Mouse (Mus musculus) G1E-ER4 (cell line): Measurements from ENCODE around the gene Pcyt1a. TPM values are rescaled to one million over a fixed set of nuclear protein-coding genes. Genes with fewer than 3 reads are reported as not detected.

Experiments
- GATA1 ChIP-seq: IDR thresholded peaks from one replicate; pipeline ENCODE4 v1.8.0; 2012; ENCODE audit warnings: low read length, inconsistent platforms
- polyA plus RNA-seq: library from polyadenylated mRNA; stranded (reverse); fragments of >175 nt; gene quantifications from 2 replicates; pipeline ENCODE4 v1.2.3, GENCODE M21; 2012

Gene Pcyt1a
- polyA plus RNA-seq, 1 experiment, result 50.1 TPM

DNA sequence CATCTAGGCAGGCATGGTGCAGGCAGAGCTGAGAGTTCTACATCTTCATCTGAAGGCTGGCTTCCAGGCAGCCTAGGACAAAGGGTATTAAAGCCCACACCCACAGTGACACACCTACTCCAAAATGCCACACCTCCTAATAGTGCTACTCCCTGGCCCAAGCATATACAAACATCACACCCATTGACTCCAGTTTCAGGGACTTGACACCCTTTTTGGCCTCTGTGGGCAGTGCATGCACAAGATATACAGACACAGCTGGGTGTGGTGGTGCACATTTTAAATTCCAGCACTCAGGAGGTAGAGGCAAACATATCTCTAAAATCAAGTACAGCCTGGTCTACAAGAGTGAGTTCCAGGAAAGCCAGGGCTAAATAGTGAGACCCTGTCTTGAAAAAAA is 25.4 kb downstream of the Pcyt1a start:
- TF ChIP-seq GATA1, result no peak

DNA sequence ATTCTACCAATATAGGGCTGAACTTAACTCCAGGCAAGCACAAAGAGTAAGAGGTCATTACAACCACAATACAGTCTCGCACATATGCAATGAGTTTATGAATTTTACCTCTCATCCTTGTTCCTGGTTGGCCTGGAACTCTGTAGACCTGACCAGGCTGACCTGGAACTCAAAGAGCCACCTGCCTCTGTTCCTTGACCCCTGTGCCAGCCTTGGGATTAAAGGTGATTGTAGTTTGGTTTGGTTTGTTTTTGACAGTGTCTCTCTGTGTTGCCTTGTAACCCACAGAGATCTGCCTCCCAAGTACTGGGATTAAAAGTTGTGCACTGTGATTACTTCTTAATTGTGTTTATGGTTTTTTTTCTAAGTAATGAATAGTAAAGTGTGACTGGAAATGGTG is 26.0 kb downstream of the Pcyt1a start:
- no peak for TF ChIP-seq GATA1

DNA sequence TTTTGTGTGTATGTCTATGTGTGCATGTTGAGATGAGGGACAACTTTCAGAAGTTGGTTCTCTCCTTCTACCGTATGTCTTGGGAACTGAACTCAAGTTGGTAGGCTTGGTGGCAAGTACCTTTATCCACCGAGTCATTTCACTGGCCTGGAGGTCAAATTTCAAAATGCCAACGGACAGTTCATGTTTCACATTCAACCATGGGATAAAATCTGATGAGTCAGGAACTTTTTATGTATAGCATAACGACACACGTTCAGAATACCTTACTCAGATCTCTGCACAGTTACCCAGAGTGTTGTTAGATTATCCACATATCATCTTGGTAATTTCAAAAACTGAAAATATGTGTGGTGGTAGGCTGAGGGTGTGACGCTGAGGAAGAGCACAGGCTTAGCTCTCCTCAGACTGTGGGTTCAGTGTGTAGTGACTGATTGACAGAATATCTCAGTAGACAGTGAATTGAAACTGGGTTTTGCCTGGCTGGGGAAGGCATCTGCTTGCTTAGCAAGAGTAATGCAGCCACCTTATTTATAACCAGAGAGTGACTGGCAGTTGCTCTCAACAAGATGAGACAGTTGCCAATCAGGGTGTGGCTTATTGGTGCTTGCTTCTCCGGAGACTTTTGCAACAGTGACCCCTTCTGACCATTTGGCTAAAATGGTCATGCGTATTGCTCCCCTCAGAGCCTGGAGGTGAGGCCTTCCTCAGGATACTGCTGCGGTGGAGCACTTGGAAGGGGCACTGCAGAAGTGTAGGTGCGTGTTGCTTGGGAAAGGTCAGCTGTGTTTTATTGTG is 27.1 kb downstream of the Pcyt1a start:
- TF ChIP-seq GATA1, result no peak

DNA sequence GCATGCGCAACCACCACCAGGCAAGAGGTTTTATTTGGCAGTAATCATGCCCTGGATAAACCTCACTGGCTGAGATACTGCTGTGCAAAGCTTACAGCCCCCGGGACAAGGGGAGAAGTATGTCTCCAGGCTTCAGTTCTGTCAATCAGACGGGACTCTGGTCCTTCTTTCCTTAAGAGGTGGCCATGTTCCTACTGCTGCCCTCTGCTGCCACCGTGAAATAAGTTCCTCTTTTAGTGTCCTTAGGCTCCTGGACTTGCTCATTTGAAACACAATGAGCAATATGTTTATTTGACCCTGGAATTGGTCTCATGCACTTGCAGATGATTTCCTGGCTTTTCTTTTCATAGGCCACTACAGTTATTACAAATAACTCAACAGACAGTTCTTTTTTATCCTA is 29.8 kb downstream of the Pcyt1a start:
- no peak for TF ChIP-seq GATA1

DNA sequence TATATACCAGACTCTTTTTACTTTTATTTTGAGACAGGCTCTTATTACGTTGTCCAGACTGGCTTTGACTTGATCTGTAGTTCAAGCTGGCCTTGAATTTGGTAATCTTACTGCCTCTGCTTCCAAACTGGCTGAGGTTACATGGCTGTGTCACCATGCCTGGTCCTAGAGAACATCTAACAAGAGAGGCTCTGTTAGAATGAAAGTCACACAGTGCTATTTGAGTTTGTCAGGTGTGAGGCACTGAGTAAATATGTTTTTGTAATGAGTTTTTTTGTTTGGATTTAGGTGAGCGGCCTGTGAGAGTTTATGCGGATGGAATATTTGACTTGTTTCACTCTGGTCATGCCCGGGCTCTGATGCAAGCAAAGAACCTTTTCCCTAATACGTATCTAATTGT is 31.0 kb downstream of the Pcyt1a start:
- TF ChIP-seq GATA1, result no peak

DNA sequence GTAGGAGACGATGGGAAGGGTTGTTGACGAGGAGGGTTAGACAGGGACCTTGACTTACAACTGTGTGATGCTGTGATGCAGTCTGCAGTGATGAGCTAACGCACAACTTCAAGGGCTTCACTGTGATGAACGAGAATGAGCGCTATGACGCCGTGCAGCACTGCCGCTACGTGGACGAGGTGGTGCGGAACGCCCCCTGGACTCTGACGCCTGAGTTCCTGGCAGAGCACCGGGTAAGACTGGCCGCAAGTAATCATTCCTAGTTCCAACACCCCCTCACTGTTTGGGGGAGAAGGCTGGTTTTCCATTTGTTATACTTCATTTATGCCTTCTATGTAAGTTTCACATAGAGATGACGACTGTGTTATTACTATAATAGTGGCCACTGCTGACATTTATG is 32.2 kb downstream of the Pcyt1a start:
- TF ChIP-seq GATA1, result no peak

DNA sequence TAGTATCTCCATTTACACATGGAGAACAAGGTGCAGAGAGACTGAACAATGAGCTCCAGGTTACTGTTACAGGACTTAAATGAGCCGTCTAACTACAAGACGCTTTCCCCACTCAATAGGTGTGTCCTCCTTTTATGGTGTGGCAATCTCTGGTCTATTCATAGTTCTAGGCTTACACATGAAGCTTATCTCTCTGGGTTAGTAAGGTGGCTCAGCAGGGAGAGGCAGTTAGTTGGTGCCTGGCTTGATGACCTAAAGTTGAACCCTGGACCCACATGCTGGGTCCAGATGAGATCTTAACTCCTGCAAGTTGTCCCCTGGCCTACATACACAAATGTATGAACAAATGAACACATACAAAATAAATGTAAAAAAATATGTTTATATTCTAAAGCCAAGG is 32.7 kb downstream of the Pcyt1a start:
- TF ChIP-seq GATA1, result no peak

DNA sequence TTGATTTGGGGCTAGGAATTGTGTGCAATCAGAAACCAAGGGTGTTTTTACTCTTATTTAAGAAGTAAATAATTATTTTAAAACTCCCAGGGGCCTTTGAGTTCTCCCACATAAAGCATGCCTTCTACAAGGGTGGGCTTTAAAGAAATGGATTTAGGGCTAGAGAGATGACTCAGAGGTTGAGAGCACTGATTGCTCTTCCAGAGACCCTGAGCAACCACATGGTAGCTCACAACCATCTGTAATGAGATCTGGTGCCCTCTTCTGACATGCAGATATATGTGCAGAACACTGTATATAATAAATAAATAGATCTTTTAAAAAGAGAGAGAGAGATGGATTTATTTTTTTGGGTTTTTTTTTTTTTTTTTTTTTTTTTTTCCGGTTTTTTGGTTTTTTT is 34.2 kb downstream of the Pcyt1a start:
- no peak for TF ChIP-seq GATA1

DNA sequence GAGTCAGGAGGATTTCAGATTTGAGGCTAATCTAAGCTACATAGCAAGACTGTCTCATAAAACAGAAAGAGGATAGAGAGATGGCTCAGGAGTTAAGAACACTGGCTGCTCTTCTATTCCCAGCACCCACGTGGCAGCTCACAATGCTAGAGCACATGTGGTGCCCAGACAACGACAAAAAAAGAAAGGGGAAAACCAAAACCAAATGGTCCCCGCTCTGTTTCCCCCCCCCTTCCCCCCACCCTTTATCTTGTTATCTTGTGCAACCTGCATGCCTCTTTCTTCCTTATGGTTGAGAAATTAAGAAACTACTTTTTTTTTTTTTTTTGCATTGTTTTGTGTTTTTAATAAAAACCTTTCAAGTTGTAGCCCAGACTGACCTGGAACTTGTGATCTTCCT is 37.8 kb downstream of the Pcyt1a start:
- TF ChIP-seq GATA1, result no peak

DNA sequence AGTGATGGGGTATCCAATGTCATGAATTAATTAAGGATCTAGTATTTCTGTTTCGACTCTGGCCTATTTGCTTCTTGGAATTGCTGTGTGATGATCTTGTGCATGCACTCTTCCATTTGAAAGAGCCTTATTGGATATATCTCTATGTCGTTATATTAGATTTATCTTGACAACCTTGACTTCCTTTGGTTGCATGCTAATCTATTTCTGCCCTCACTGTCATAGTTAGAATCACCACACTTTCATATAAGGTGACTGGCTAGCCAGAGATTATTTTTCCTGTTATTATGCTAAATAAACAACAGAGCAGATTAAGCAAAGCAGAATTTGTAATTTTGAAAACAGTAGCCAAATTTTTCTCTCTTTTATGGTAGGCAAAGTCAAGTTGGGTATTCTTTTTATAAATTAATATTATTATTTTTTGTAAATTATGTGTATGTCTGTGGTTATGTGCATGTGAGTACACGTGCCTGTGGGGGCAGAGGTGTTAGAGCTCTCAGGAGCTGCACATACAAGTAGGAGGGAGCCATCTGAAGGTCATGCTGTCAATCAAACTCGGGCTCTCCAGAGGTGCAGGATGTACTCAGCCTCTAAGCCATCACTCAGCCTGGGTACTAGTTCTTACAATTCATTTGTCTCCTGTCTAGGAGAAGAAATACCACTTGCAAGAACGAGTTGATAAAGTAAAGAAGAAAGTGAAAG is 38.8 kb downstream of the Pcyt1a start:
- TF ChIP-seq GATA1, result no peak

DNA sequence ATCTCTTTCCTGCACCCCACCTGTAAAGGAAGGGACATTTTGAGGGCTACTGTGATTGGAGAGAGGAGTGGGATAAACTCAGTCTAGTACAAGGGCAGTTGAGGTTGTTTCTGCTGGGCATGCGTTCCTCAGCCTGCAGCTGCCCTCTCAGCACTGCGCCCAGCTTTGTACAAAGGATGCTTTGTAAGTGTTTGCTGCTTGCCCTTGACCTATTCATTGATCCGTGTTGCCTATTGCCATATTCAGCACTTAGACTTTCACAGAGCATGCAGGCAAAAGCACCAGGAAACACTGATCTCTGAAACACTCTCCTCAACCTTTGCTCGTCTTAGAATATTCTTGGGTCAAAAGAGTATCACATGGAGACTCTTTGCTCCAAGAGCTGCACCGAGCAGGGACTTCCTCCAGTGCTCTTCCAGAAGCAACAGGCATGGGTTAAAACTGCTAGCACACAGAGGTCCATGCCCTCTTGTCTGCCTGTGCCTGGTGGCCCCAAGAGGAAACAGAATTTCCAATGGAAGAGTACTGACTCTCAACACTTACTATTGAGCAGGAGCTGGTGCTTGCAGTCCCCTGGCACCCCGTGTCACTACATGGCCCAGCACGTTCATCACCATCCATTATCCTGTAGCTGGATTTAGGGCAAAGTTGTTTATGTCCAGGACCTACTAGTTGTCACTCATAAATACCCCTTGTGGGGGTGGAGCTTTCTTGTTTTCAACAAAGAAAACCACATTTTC is 41.7 kb downstream of the Pcyt1a start:
- TF ChIP-seq GATA1, result no peak

DNA sequence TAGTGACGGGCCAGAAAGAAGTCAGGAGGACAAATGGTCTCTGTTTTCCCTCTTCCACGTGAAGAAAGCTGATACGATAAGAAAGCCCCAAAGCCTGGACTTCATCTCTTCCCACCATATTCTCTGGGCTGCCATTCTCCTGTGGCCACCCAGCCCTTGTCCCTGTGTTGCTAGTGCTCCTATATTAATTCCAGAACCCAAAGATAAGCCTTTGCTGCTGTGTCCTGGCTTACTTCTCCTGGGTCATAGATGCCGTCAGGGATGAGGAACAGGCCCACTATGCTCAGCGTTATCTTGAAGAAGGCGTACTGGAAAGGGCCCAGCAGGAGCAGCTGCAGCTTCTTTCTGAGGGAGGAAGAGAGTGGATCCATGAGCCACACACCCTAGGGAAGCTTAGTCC is 46.6 kb downstream of the Pcyt1a start:
- no peak for TF ChIP-seq GATA1

DNA sequence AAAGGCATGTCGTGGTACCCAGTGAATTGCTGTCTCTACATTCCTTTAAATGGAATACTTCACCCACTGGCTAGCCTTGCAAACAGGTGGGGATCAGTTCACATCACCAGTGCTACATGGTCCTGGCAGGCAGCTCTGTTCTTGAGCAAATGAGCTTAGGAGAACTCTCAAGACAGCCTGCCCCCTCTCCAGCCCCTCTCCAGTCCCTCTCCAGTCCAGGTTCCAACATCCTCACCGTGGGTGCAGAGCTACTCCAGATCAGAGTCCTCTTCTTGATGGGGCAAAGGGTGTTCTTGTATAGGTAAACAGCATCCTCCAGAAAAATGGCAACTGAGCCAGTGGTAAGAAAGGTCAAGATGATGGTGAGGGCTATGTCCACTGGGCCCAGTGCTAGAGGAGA is 48.7 kb downstream of the Pcyt1a start:
- no peak for TF ChIP-seq GATA1

DNA sequence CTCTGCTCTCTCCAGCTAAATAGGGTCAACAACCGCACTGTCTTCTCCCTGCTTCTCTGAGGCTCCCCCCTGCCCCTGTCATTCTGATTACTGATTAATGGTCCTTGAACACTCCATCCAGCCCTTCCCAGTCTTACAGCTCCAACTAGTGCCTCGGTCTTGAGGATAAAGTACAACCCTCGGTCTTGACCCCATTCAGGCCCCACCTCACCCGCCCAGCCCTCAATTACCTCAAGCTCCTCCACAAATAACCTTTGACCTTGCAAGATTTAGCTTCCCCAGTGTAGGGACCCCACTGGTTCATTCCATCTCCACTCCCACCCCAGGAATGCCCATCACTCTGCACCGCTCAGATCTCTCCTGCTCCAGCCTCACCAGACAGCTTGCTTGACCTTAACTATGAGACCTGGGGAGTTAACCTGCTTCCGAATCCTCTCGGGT is 53.7 kb downstream of the Pcyt1a start:
- TF ChIP-seq GATA1, result no peak

DNA sequence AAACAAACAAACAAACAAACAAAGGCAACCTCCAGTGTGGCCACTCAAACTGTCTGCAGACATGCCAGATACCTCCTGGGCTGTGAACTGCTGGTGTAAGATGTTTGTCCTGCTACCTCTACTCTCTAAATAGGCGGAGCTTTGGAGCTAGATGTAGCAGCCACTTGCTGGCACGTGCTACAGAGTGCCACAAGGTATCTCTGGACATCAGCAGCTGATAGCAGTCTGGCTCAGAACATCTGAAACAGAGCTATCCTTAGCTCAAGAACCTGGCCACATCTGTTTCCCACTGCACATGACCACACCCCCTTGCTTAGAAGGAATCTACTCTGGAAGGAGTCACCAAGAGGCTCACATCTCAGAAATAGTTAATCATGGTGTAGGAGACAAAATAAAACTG is 54.5 kb downstream of the Pcyt1a start:
- TF ChIP-seq GATA1, result no peak

DNA sequence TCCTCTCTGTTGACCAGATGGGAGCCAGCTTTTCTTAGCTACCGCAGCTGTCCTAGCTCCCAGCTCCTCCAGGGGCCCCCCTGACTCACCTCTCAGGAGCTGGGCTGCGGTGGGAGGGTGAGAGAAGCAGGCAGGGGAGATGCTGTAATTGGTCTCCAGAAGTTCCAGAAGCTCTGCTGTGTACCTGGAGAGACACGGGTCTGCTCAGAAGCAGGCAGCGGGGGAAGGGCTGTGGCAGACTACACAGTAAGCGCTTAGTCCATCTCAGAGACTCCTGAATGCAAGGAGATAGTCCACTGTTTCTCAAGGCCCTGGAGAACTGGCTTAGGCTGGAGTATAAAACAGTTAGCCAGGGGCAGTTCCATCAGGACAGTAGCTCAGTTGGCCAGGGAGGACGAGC is 55.3 kb downstream of the Pcyt1a start:
- no peak for TF ChIP-seq GATA1
